Mouse (Mus musculus) liver, adult 2 months (tissue): ENCODE measurements around the gene Galm. TPM values are rescaled to one million over a fixed set of nuclear protein-coding genes. Genes with fewer than 3 reads are reported as not detected.

Experiments used
- DNase-seq: peaks from one replicate; pipeline ENCODE4 v3.0.0-alpha.2; 2011; ENCODE audit warnings: low read depth, low spot score; ENCODE audit errors: extremely low read depth
- H3K27ac ChIP-seq: fragments of 200-500 bp; replicated peaks from 2 replicates; pipeline ENCODE4 v1.5.1; 2012; ENCODE audit warnings: low read depth, mild to moderate bottlenecking, control low read depth, inconsistent platforms, low read length; ENCODE audit not compliant: insufficient read depth
- H3K27me3 ChIP-seq: fragments of 200-500 bp; 2 replicates; pipeline ENCODE4 v1.6.1; 2012; ENCODE audit warnings: mild to moderate bottlenecking, moderate library complexity, low read length, inconsistent platforms; ENCODE audit not compliant: control insufficient read depth, insufficient read depth
- H3K36me3 ChIP-seq: fragments of 200-500 bp; 2 replicates; pipeline ENCODE4 v1.6.1; 2012; ENCODE audit warnings: low read length, inconsistent platforms; ENCODE audit not compliant: control insufficient read depth, insufficient read depth
- H3K4me1 ChIP-seq: fragments of 200-500 bp; 2 replicates; pipeline ENCODE4 v1.6.1; 2011; ENCODE audit warnings: low read length; ENCODE audit not compliant: control insufficient read depth, insufficient read depth
- H3K4me3 ChIP-seq: fragments of 200-500 bp; 2 replicates; pipeline ENCODE4 v1.5.1; 2011; ENCODE audit warnings: low read depth, mild to moderate bottlenecking, control low read depth, low read length, moderate library complexity; ENCODE audit not compliant: insufficient read depth
- H3K79me2 ChIP-seq: fragments of 200-500 bp; 2 replicates; pipeline ENCODE4 v1.6.1; 2012; ENCODE audit warnings: inconsistent platforms, mild to moderate bottlenecking, low read length, moderate library complexity; ENCODE audit not compliant: control insufficient read depth, insufficient read depth
- H3K9ac ChIP-seq: fragments of 200-500 bp; 2 replicates; pipeline ENCODE4 v1.6.1; 2012; ENCODE audit warnings: low read depth, mild to moderate bottlenecking, control low read depth, inconsistent platforms, low read length
- CTCF ChIP-seq: fragments of 200-500 bp; IDR thresholded peaks from 2 replicates; pipeline ENCODE4 v1.5.1; 2011; ENCODE audit warnings: low read depth, low read length, control low read depth
- POLR2A ChIP-seq: fragments of 200-500 bp; IDR thresholded peaks from 2 replicates; pipeline ENCODE4 v1.6.1; 2011; ENCODE audit warnings: low read length, control low read depth; ENCODE audit not compliant: insufficient read depth; ENCODE audit errors: extremely low read depth
- WGBS: fragments of 180-500 bp; shearing (Covaris S2); methylation state at CpG from one replicate; pipeline ENCODE4 v1.1.7; 2018; 5-methylcytosine and 5-hydroxymethylcytosine counted together
- polyA plus RNA-seq: library from polyadenylated mRNA; depleted of rRNA; stranded (reverse); fragments of >200 nt; gene quantifications from 2 replicates; pipeline ENCODE4 v1.2.3, GENCODE M21; 2012
- total RNA-seq: library from RNA; depleted of rRNA; stranded (reverse); fragments of >200 nt; gene quantifications from 2 replicates; pipeline ENCODE4 v1.2.3, GENCODE M21; 2014

Gene Galm
- total and polyA plus RNA-seq, 2 experiments, result 68.6 to 81.2 TPM

DNA sequence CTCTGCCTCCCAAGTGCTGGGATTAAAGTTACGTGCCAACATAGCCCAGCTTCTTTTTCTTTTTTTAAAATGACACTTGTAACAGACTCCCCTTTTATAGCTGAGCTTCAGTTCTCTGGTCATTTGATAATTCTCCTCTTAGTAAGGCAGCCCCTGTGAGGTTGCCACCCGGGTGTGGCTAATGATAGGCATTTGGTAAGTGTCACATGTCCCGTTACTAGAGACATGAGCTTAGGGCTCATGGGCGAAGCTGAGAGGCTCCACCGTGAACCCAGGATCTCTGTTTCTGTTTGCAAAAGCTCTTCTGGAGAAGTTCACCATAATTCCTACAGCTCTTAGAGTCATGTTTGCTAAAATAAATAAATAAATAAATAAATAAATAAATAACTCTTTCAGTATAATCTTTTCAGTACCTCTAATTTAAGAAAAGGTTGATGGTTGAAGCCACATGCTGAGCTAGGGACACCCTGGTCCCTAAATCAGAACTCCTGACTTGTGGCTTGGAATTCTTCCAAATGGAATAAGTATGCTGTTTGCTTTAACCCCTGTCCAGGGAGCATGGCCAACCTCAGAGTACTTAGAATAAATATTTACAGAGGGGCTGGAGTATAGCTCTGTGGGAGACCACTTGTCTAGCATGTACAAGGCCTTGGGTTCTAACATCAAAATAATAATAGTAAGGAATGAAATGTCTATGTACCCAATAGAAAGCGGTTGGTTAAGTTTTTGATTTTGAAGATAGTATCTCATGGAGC lies 16.4 kb downstream of the Galm start:
- Histone ChIP-seq H3K9ac (no peak overlapping the region), H3K79me2 (peaks cover 6% of the 10 kb centered on the region; the same call in 1 of the 2 replicates), H3K27ac (no peak overlapping the region), H3K4me3 (no peak overlapping the region), H3K4me1 (no peaks in the 10 kb centered on the region), H3K27me3 (no peaks in the 10 kb centered on the region), H3K36me3 (peaks cover 30% of the 10 kb centered on the region)
- DNase-seq, result peak; percentile 61
- TF ChIP-seq POLR2A, result no peak
- WGBS, result 57% methylated on average over 6 of the region's 6 CpGs

- no peak for DNase-seq
- 85% methylated on average over 7 of the region's 7 CpGs for WGBS
- Histone ChIP-seq H3K27ac (no peak overlapping the region), H3K79me2 (peaks cover 6% of the 10 kb centered on the region; the same call in 1 of the 2 replicates), H3K27me3 (no peaks in the 10 kb centered on the region), H3K36me3 (peaks cover 34% of the 10 kb centered on the region), H3K4me3 (no peak overlapping the region), H3K4me1 (no peaks in the 10 kb centered on the region), H3K9ac (no peak overlapping the region)
- TF ChIP-seq CTCF (no peak), POLR2A (no peak)
Observed at GRCm38 (mm10) chr17:80145210-80145609, 17.9 kb downstream of the Galm start.

- H3K79me2 ChIP-seq, result peaks cover 6% of the 10 kb centered on the region; the same call in 1 of the 2 replicates
- TF ChIP-seq CTCF (no peak), POLR2A (no peak)
- no peak overlapping the region for H3K9ac ChIP-seq
- no peak overlapping the region for H3K4me3 ChIP-seq
- no peaks in the 10 kb centered on the region for H3K27me3 ChIP-seq
- H3K4me1 ChIP-seq, result no peaks in the 10 kb centered on the region
- peaks cover 34% of the 10 kb centered on the region for H3K36me3 ChIP-seq
- DNase-seq, result no peak
- H3K27ac ChIP-seq, result no peak overlapping the region
- 82% methylated on average over 3 of the region's 3 CpGs for WGBS
Observed at GRCm38 (mm10) chr17:80145771-80146170, 18.5 kb downstream of the Galm start.

- no peak for DNase-seq
- Histone ChIP-seq H3K27ac (no peak overlapping the region), H3K4me1 (no peaks in the 10 kb centered on the region), H3K27me3 (no peaks in the 10 kb centered on the region), H3K36me3 (peaks cover 41% of the 10 kb centered on the region), H3K79me2 (peaks cover 10% of the 10 kb centered on the region; the same call in 1 of the 2 replicates), H3K4me3 (no peak overlapping the region), H3K9ac (no peak overlapping the region)
- TF ChIP-seq POLR2A, result no peak
- no peak for TF ChIP-seq CTCF
- 56% methylated on average over 23 of the region's 23 CpGs for WGBS
Observed at GRCm38 (mm10) chr17:80148053-80148994, 21.1 kb downstream of the Galm start.

GRCm38 (mm10) chr17:80148995-80149388 lies 21.7 kb downstream of the Galm start:
- Histone ChIP-seq H3K27ac (no peak overlapping the region), H3K36me3 (peaks cover 41% of the 10 kb centered on the region), H3K27me3 (no peaks in the 10 kb centered on the region), H3K4me1 (no peaks in the 10 kb centered on the region), H3K9ac (no peak overlapping the region), H3K4me3 (no peak overlapping the region), H3K79me2 (peaks cover 12% of the 10 kb centered on the region; the same call in 1 of the 2 replicates)
- 84% methylated on average over 6 of the region's 6 CpGs for WGBS
- no peak for DNase-seq
- no peak for TF ChIP-seq CTCF
- TF ChIP-seq POLR2A, result no peak
